In genomic region chr6:146490416-146490960, GRCm38 (mm10) we compare ENCODE assay signal across 16 mouse cellular contexts. TPM values are rescaled to one million over a fixed set of nuclear protein-coding genes. Genes with fewer than 3 reads are reported as not detected.
DNase-seq lines count a peak whose midpoint lies in the region.
"Had no signal": no experiment of that assay in that cellular context is flagged by ENCODE, and none has a peak within 500 bp of the region (broad histone marks: within the 10 kb centered on the region; RNA-seq: fewer than 3 reads in every experiment).

No protein-coding gene starts in this region.

- peak; percentile 61 for DNase-seq in heart, adult 11 months
- no peak for DNase-seq in heart, adult 9 months (ENCODE audit: low spot score in 2 of 2)
- peak; percentile 46 to 58 for DNase-seq in kidney, adult 8-10 months
- no peak for DNase-seq in kidney, postnatal 10 days
- peak; percentile 37 to 45 for DNase-seq in spleen, postnatal 36 days (ENCODE audit: low spot score in 2 of 2)
- no peak for DNase-seq in spleen, postnatal 4 days (ENCODE audit: low spot score in 2 of 2)
- no peak for DNase-seq in cerebellum, postnatal 10 days
- DNase-seq in gastrocnemius, postnatal 10 days, result no peak
- DNase-seq: adrenal gland, postnatal 25 days; cerebellum, adult 11 months; cerebellum, postnatal 14 days; embryo, embryonic 11 days; gastrocnemius, postnatal 36 days; lung, postnatal 4 days; right cerebral cortex, postnatal 14 days; spleen, adult 18-20 months had no signal

RNA-seq across cellular contexts. Expression of gene Itpr2, which starts 11.5 kb away (rescaled TPM):
- 10 to 100 TPM in 1 of 2 experiments, 1 to 10 TPM in 1; 9.9 to 13.5 TPM for total RNA-seq in gastrocnemius, postnatal 10 days (2021)

Comparison
In these comparisons a context has a peak if more than half of its experiments do, and no peak if none do; other contexts are left out.
1. DNase-seq: peak in heart, adult 11 months (single experiment), kidney, adult 8-10 months (2 of 2) and spleen, postnatal 36 days (2 of 2); none in heart, adult 9 months (0 of 2), kidney, postnatal 10 days (single experiment), spleen, postnatal 4 days (0 of 2), cerebellum, postnatal 10 days (0 of 2) and gastrocnemius, postnatal 10 days (single experiment).